Mouse (Mus musculus): ENCODE results near the gene Dglucy.

- TF ChIP-seq POLR2A (IDR thresholded peaks at IDR 0.05; ENCODE audit: borderline replicate concordance, extremely low read depth, low read depth, low read length), result no peak
- no peak for TF ChIP-seq CTCF (IDR thresholded peaks at IDR 0.05; ENCODE audit: insufficient read depth, low read length)
These were observed 111.7 kb downstream of the Dglucy start for GRCm38 (mm10) chr12:100890548-100890947.

All from lung, adult 2 months (tissue).